Mouse (Mus musculus) C2C12 (cell line): ENCODE results near the gene Mrps34. TPM values are rescaled to one million over a fixed set of nuclear protein-coding genes. Genes with fewer than 3 reads are reported as not detected.
A peak's percentile ranks its signal among the peaks of the same experiment; 100 is the strongest.

ENCODE experiments used
- H3K27me3 ChIP-seq: one replicate; pipeline ENCODE4 v1.6.1; 2011; ENCODE audit not compliant: control insufficient read depth, insufficient read depth, insufficient read length
- H3K36me3 ChIP-seq: one replicate; pipeline ENCODE4 v1.6.1; 2011; ENCODE audit not compliant: control insufficient read depth, insufficient read depth
- H3K4me3 ChIP-seq: one replicate; pipeline ENCODE4 v1.5.1; 2011; ENCODE audit warnings: mild to moderate bottlenecking, control low read depth; ENCODE audit not compliant: poor library complexity, insufficient read depth, severe bottlenecking
- H3K79me2 ChIP-seq: one replicate; pipeline ENCODE4 v1.6.1; 2011; ENCODE audit not compliant: control insufficient read depth, insufficient read depth
- H3K79me3 ChIP-seq: one replicate; pipeline ENCODE4 v1.6.1; 2011; ENCODE audit warnings: low read depth, control low read depth
- H3ac ChIP-seq: one replicate; pipeline ENCODE3; 2011; ENCODE audit warnings: low read depth; ENCODE audit not compliant: control insufficient read depth, insufficient read length
- CEBPB ChIP-seq: IDR thresholded peaks from one replicate; pipeline ENCODE4 v1.6.1; 2011; ENCODE audit warnings: low read depth, mild to moderate bottlenecking, control low read depth, moderate library complexity
- CTCF ChIP-seq: IDR thresholded peaks from one replicate; pipeline ENCODE4 v1.5.1; 2011; ENCODE audit not compliant: control insufficient read depth, insufficient read depth, insufficient read length
- FOSL1 ChIP-seq: IDR thresholded peaks from one replicate; pipeline ENCODE4 v1.8.0; 2011; ENCODE audit warnings: mild to moderate bottlenecking, low read length; ENCODE audit not compliant: poor library complexity, insufficient read depth, severe bottlenecking
- MAX ChIP-seq: IDR thresholded peaks from one replicate; pipeline ENCODE4 v1.6.1; 2011; ENCODE audit warnings: mild to moderate bottlenecking, control low read depth
- MYOD1 ChIP-seq: IDR thresholded peaks from one replicate; pipeline ENCODE4 v1.6.1; 2011; ENCODE audit warnings: low read depth; ENCODE audit not compliant: control insufficient read depth, insufficient read length
- MYOG ChIP-seq: IDR thresholded peaks from one replicate; pipeline ENCODE4 v1.6.1; 2011; ENCODE audit not compliant: control insufficient read depth, insufficient read length; ENCODE audit errors: extremely low read depth
- USF1 ChIP-seq: IDR thresholded peaks from one replicate; pipeline ENCODE4 v1.6.1; 2011; ENCODE audit warnings: low read depth, mild to moderate bottlenecking, control low read depth, moderate library complexity
- polyA plus RNA-seq: library from polyadenylated mRNA; unstranded; fragments of >200 nt; fragmentation: generic; extraction: Trizol; gene quantifications from one replicate; pipeline ENCODE4 v1.2.1, GENCODE M21; 2012; ENCODE audit warnings: missing spikeins

Mrps34 gene
- polyA plus RNA-seq, 1 experiment: 107 TPM

DNA sequence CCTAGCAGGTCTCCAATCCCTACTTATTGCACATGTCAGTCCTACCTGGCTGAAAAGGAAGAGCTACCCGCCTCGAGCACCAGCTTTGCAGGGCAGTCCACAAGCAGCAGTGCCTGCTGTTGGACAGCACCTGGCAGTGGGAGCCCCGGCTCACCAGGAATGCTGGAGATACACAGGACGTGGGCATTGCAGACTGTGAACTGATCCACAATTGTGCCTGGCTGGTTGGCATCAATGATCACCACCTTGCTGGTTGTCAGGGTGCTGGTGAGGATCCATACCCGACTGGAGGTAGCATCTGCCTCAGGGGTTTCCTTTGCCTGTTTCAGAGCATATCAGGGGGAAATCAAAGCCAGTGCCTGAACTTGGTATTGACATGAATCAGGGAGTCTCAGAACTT is 7.2 kb downstream of the Mrps34 start:
- H3K79me3 ChIP-seq: no peaks in the 10 kb centered on the region
- H3K36me3 ChIP-seq: peaks cover 80% of the 10 kb centered on the region
- TF ChIP-seq USF1 (no peak), MAX (no peak), MYOD1 (no peak), CTCF (no peak), MYOG (no peak)
- peaks cover 1% of the 10 kb centered on the region for H3K79me2 ChIP-seq
- H3K27me3 ChIP-seq: no peaks in the 10 kb centered on the region
- no peak overlapping the region for H3ac ChIP-seq
- H3K4me3 ChIP-seq: no peak overlapping the region

- no peaks in the 10 kb centered on the region for H3K79me2 ChIP-seq
- peaks cover 80% of the 10 kb centered on the region for H3K36me3 ChIP-seq
- no peak overlapping the region for H3K4me3 ChIP-seq
- H3K27me3 ChIP-seq: no peaks in the 10 kb centered on the region
- no peak overlapping the region for H3ac ChIP-seq
- H3K79me3 ChIP-seq: no peaks in the 10 kb centered on the region
- peak; percentile 16 for TF ChIP-seq CTCF
- no peak for TF ChIP-seq MYOD1
Measured at GRCm38 (mm10) chr17:24902671-24903474, 8.0 kb downstream of the Mrps34 start.

GRCm38 (mm10) chr17:24903767-24904166 is 8.9 kb downstream of the Mrps34 start:
- no peaks in the 10 kb centered on the region for H3K79me3 ChIP-seq
- H3K36me3 ChIP-seq: peaks cover 86% of the 10 kb centered on the region
- no peaks in the 10 kb centered on the region for H3K27me3 ChIP-seq
- TF ChIP-seq USF1 (no peak), CEBPB (no peak), CTCF (no peak), MYOG (no peak), MYOD1 (no peak), MAX (no peak), FOSL1 (no peak)
- H3K4me3 ChIP-seq: no peak overlapping the region
- no peak overlapping the region for H3ac ChIP-seq
- no peaks in the 10 kb centered on the region for H3K79me2 ChIP-seq

GRCm38 (mm10) chr17:24907591-24907990 is 12.7 kb downstream of the Mrps34 start:
- TF ChIP-seq USF1: no peak
- H3K4me3 ChIP-seq: no peak overlapping the region
- H3K79me2 ChIP-seq: no peaks in the 10 kb centered on the region
- H3K27me3 ChIP-seq: no peaks in the 10 kb centered on the region
- peaks cover 85% of the 10 kb centered on the region for H3K36me3 ChIP-seq
- H3K79me3 ChIP-seq: no peaks in the 10 kb centered on the region
- no peak overlapping the region for H3ac ChIP-seq

DNA sequence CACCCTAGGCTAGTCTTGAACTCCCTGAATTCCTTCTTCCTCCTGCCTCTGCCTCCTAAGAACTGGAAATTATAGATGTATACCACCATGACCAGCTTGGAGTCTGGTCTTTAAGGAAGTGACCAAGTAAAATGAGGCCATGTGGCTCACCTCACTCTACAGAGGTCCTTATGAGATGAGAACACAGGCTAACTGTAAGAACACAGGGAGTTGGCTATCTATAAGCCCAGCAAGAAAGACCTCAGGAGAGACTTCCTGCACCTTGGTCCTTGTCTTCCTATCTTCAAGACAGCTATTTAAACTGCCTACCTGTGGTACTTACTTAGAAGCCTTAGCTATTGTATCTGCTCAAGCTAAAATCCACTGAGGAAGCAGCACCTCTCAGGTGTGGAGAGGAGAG is 19.1 kb downstream of the Mrps34 start:
- peaks cover 79% of the 10 kb centered on the region for H3K36me3 ChIP-seq
- no peak overlapping the region for H3ac ChIP-seq
- no peaks in the 10 kb centered on the region for H3K27me3 ChIP-seq
- TF ChIP-seq FOSL1: no peak
- TF ChIP-seq USF1: no peak
- TF ChIP-seq MYOG: no peak
- no peak for TF ChIP-seq CTCF
- no peak for TF ChIP-seq MYOD1
- no peaks in the 10 kb centered on the region for H3K79me2 ChIP-seq
- no peaks in the 10 kb centered on the region for H3K79me3 ChIP-seq
- H3K4me3 ChIP-seq: no peak overlapping the region

- TF ChIP-seq MAX: no peak
- TF ChIP-seq CTCF: no peak
- TF ChIP-seq USF1: no peak
- no peak for TF ChIP-seq FOSL1
- no peak for TF ChIP-seq MYOD1
- H3K27me3 ChIP-seq: no peaks in the 10 kb centered on the region
- peaks cover 82% of the 10 kb centered on the region for H3K36me3 ChIP-seq
- H3K79me3 ChIP-seq: peaks cover 19% of the 10 kb centered on the region
- H3K4me3 ChIP-seq: no peak overlapping the region
- H3ac ChIP-seq: no peak overlapping the region
- peaks cover 24% of the 10 kb centered on the region for H3K79me2 ChIP-seq
Measured at GRCm38 (mm10) chr17:24923246-24923645, 28.3 kb downstream of the Mrps34 start.
